Comparison of ENCODE assay signal across 24 mouse cellular contexts in genomic region chr5:65624340-65624739, GRCm38 (mm10).
DNase-seq lines count a peak whose midpoint lies in the region; ATAC-seq and TF ChIP-seq lines count a peak whose summit lies in the region.
"Had no signal": no experiment of that assay in that cellular context is flagged by ENCODE, and none has a peak within 500 bp of the region (broad histone marks: within the 10 kb centered on the region; RNA-seq: fewer than 3 reads in every experiment).

No protein-coding gene starts in this region.

- no peak for TF ChIP-seq EP300 in liver, postnatal 0 days (IDR thresholded peaks at IDR 0.05; ENCODE audit: low read depth)

- H3K4me1 ChIP-seq in heart, embryonic 12.5 days (replicated peaks), result no peaks in the 10 kb centered on the region
- no peaks in the 10 kb centered on the region for H3K4me1 ChIP-seq in heart, embryonic 10.5 days
- peaks cover 13% of the 10 kb centered on the region; the same call in 1 of the 2 replicates for H3K4me1 ChIP-seq in liver, adult 2 months (ENCODE audit: control insufficient read depth, insufficient read depth, low read length)
- H3K4me1 ChIP-seq in liver, embryonic 11.5 days (replicated peaks; ENCODE audit: control insufficient read depth, insufficient read depth, low read length), result no peaks in the 10 kb centered on the region
- peaks cover 7% of the 10 kb centered on the region for H3K4me1 ChIP-seq in liver, embryonic 13.5 days (replicated peaks)
- no peaks in the 10 kb centered on the region for H3K4me1 ChIP-seq in liver, postnatal 0 days (ENCODE audit: insufficient read depth)
- H3K4me1 ChIP-seq: embryonic facial prominence, embryonic 10.5 days; embryonic facial prominence, embryonic 13.5 days; hindbrain, embryonic 12.5 days; hindbrain, embryonic 15.5 days had no signal

- no peaks in the 10 kb centered on the region; the same call in 1 of the 2 replicates for H3K79me2 ChIP-seq in liver, adult 2 months (ENCODE audit: control insufficient read depth, insufficient read depth, low read length)

- TF ChIP-seq CTCF in liver, adult 2 months (IDR thresholded peaks at IDR 0.05; ENCODE audit: low read depth, low read length), result no peak
- TF ChIP-seq CTCF in liver, postnatal 0 days (IDR thresholded peaks at IDR 0.05; ENCODE audit: low read depth), result no peak

- H3K4me3 ChIP-seq in heart, embryonic 12.5 days, result no peak overlapping the region
- H3K4me3 ChIP-seq in heart, embryonic 10.5 days, result no peak overlapping the region
- no peak overlapping the region for H3K4me3 ChIP-seq in liver, adult 2 months (ENCODE audit: insufficient read depth, low read depth, low read length)
- H3K4me3 ChIP-seq in liver, embryonic 11.5 days (ENCODE audit: low read depth, low read length), result no peak overlapping the region
- no peak overlapping the region for H3K4me3 ChIP-seq in liver, embryonic 13.5 days (replicated peaks)
- H3K4me3 ChIP-seq in liver, postnatal 0 days (ENCODE audit: low read depth, low read length), result no peak overlapping the region
- H3K4me3 ChIP-seq: embryonic facial prominence, embryonic 10.5 days; embryonic facial prominence, embryonic 13.5 days; gastrocnemius, adult 2 months; hindbrain, embryonic 12.5 days; hindbrain, embryonic 15.5 days had no signal

- no peak for DNase-seq in heart, embryonic 10.5 days (ENCODE audit: low spot score)
- DNase-seq in liver, adult 2 months (ENCODE audit: extremely low read depth, low read depth, low spot score), result peak; percentile 96
- DNase-seq in liver, embryonic 11.5 days (ENCODE audit: low spot score), result no peak
- DNase-seq in liver, embryonic 13.5 days, result no peak
- DNase-seq in liver, postnatal 0 days, result no peak
- no peak for DNase-seq in gastrocnemius, postnatal 4 days (ENCODE audit: low spot score in 2 of 2)
- no peak for DNase-seq in MN1 (ENCODE audit: low spot score)
- DNase-seq: adrenal gland, postnatal 10 days; cerebellum, adult 11 months; cerebellum, adult 2 months; cerebellum, adult 9-11 months; cerebellum, postnatal 25 days; embryo, embryonic 11 days; forebrain, postnatal 0 days; gastrocnemius, adult 2 months; gastrocnemius, postnatal 14 days; heart, adult 18-20 months had no signal

- no peaks in the 10 kb centered on the region for H3K27me3 ChIP-seq in heart, embryonic 12.5 days (replicated peaks)
- H3K27me3 ChIP-seq in heart, embryonic 10.5 days (ENCODE audit: insufficient read depth, poor library complexity, severe bottlenecking), result no peaks in the 10 kb centered on the region
- H3K27me3 ChIP-seq in liver, adult 2 months (ENCODE audit: control insufficient read depth, insufficient read depth, low read length), result no peaks in the 10 kb centered on the region
- H3K27me3 ChIP-seq in liver, embryonic 11.5 days (replicated peaks; ENCODE audit: control insufficient read depth, insufficient read depth, low read length), result no peaks in the 10 kb centered on the region
- H3K27me3 ChIP-seq in liver, embryonic 13.5 days, result no peaks in the 10 kb centered on the region
- H3K27me3 ChIP-seq in liver, postnatal 0 days (ENCODE audit: insufficient read depth, low read length), result no peaks in the 10 kb centered on the region
- H3K27me3 ChIP-seq: embryonic facial prominence, embryonic 13.5 days; hindbrain, embryonic 12.5 days; hindbrain, embryonic 15.5 days; Patski had no signal

- no peak overlapping the region for H3K4me2 ChIP-seq in heart, embryonic 12.5 days
- H3K4me2 ChIP-seq in liver, embryonic 11.5 days, result no peak overlapping the region
- no peak overlapping the region for H3K4me2 ChIP-seq in liver, embryonic 13.5 days
- no peak overlapping the region for H3K4me2 ChIP-seq in liver, postnatal 0 days (ENCODE audit: low read depth, low read length)
- H3K4me2 ChIP-seq: embryonic facial prominence, embryonic 13.5 days; hindbrain, embryonic 12.5 days; hindbrain, embryonic 15.5 days had no signal

- TF ChIP-seq POLR2A in liver, adult 2 months (IDR thresholded peaks at IDR 0.05; ENCODE audit: extremely low read depth, insufficient read depth, low read length), result no peak

- no peaks in the 10 kb centered on the region for H3K9me3 ChIP-seq in heart, embryonic 12.5 days (replicated peaks)
- H3K9me3 ChIP-seq in heart, embryonic 10.5 days, result no peaks in the 10 kb centered on the region
- no peaks in the 10 kb centered on the region for H3K9me3 ChIP-seq in liver, embryonic 11.5 days (ENCODE audit: control insufficient read depth, low read length)
- no peaks in the 10 kb centered on the region for H3K9me3 ChIP-seq in liver, embryonic 13.5 days (replicated peaks)
- H3K9me3 ChIP-seq in liver, postnatal 0 days (ENCODE audit: low read length), result no peaks in the 10 kb centered on the region
- H3K9me3 ChIP-seq: embryonic facial prominence, embryonic 10.5 days; embryonic facial prominence, embryonic 13.5 days; hindbrain, embryonic 12.5 days; hindbrain, embryonic 15.5 days had no signal

- 0 out of 2 replicates have a peak, but pooled peaks have one; percentile 64 for ATAC-seq in heart, embryonic 12.5 days (ENCODE audit: insufficient number of reproducible peaks, low FRiP score)
- no peak; the same call in 1 of the 2 replicates for ATAC-seq in liver, embryonic 11.5 days (replicated peaks; ENCODE audit: low FRiP score)
- peak; percentile 77; the same call in 1 of the 2 replicates for ATAC-seq in liver, embryonic 13.5 days (ENCODE audit: low read depth)
- ATAC-seq in liver, postnatal 0 days, result peak; percentile 84
- ATAC-seq: forebrain, embryonic 14.5 days; forebrain, postnatal 0 days; Patski had no signal

- H3K9ac ChIP-seq in heart, embryonic 12.5 days, result no peak overlapping the region
- H3K9ac ChIP-seq in liver, adult 2 months (ENCODE audit: low read depth, low read length), result no peak overlapping the region
- no peak overlapping the region for H3K9ac ChIP-seq in liver, embryonic 11.5 days (ENCODE audit: low read depth, low read length)
- no peak overlapping the region for H3K9ac ChIP-seq in liver, embryonic 13.5 days
- H3K9ac ChIP-seq in liver, postnatal 0 days (replicated peaks), result no peak overlapping the region
- H3K9ac ChIP-seq: embryonic facial prominence, embryonic 13.5 days; forebrain, postnatal 0 days; hindbrain, embryonic 12.5 days; hindbrain, embryonic 15.5 days had no signal

- H3K36me3 ChIP-seq in heart, embryonic 12.5 days, result peaks cover 49% of the 10 kb centered on the region
- peaks cover 66% of the 10 kb centered on the region for H3K36me3 ChIP-seq in heart, embryonic 10.5 days
- H3K36me3 ChIP-seq in liver, adult 2 months (ENCODE audit: control insufficient read depth, insufficient read depth, low read length), result peaks cover 29% of the 10 kb centered on the region
- H3K36me3 ChIP-seq in liver, embryonic 11.5 days (ENCODE audit: control insufficient read depth, insufficient read depth, low read length), result peaks cover 29% of the 10 kb centered on the region
- peaks cover 73% of the 10 kb centered on the region for H3K36me3 ChIP-seq in liver, embryonic 13.5 days
- H3K36me3 ChIP-seq in liver, postnatal 0 days (replicated peaks; ENCODE audit: insufficient read depth, low read length), result peaks cover 65% of the 10 kb centered on the region

- H3K27ac ChIP-seq in heart, embryonic 12.5 days (ENCODE audit: poor library complexity, severe bottlenecking), result no peak overlapping the region
- H3K27ac ChIP-seq in heart, embryonic 10.5 days, result no peak overlapping the region
- H3K27ac ChIP-seq in liver, adult 2 months (replicated peaks; ENCODE audit: insufficient read depth, low read depth, low read length), result 0 out of 2 replicates have a peak overlapping the region, but pooled peaks have one; percentile 32
- no peak overlapping the region for H3K27ac ChIP-seq in liver, embryonic 11.5 days (ENCODE audit: low read depth, low read length)
- no peak overlapping the region for H3K27ac ChIP-seq in liver, embryonic 13.5 days
- H3K27ac ChIP-seq in liver, postnatal 0 days (ENCODE audit: low read depth), result peak overlapping the region; percentile 52; the same call in 1 of the 2 replicates
- H3K27ac ChIP-seq: embryonic facial prominence, embryonic 10.5 days; embryonic facial prominence, embryonic 13.5 days; gastrocnemius, adult 2 months; hindbrain, embryonic 12.5 days; hindbrain, embryonic 15.5 days had no signal

Comparison
In these comparisons a context has a peak if more than half of its experiments do, and no peak if none do; other contexts are left out.
1. H3K27ac ChIP-seq: peak in liver, adult 2 months (single experiment) and liver, postnatal 0 days (single experiment); none in heart, embryonic 12.5 days (single experiment), heart, embryonic 10.5 days (single experiment), liver, embryonic 11.5 days (single experiment) and liver, embryonic 13.5 days (single experiment).